Mouse (Mus musculus) small intestine, adult 2 months (tissue): Measurements from ENCODE around the gene Dlx2.

Source experiments
- CTCF ChIP-seq: fragments of 200-500 bp; IDR thresholded peaks from 2 replicates; pipeline ENCODE4 v1.5.1; 2012; ENCODE audit warnings: low read depth, mild to moderate bottlenecking, control low read depth, inconsistent platforms, low read length, moderate library complexity, mixed read lengths; ENCODE audit not compliant: insufficient replicate concordance, insufficient read length; ENCODE audit errors: extremely low read depth
- POLR2A ChIP-seq: fragments of 200-500 bp; IDR thresholded peaks from 2 replicates; pipeline ENCODE4 v1.6.1; 2012; ENCODE audit warnings: low read depth, mild to moderate bottlenecking, control low read depth, inconsistent platforms, low read length, moderate library complexity

DNA sequence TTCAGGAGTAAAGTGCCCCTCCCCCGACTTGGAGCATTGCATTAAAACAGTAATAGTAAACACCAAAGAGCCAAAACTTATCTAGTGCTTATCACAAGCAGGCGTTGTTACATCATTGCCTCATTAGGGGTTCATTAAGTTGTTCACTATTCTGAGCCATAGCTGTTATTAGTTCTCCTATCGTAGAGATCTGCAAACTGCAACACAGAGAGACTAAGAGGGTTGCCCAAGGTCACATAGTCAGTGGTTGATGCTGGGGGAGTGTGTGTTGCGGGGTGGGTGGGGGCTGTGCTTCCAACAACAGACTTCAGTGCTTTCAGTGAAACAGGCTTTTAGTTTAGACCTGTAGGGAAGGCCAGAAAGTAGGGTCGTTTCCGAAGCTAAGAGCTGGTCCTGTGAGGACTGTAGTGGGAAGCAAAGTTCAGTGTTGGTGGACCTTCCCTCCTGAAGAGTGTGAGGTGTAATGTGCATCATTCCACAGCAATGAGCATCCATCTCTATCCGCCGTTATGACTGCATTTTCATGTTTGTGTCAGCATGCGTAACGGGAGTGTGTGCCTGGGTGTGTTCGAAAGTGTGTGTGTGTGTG lies 4.2 kb downstream of the Dlx2 start:
- no peak for TF ChIP-seq POLR2A
- no peak for TF ChIP-seq CTCF
